Mouse (Mus musculus): Measurements from ENCODE around the gene Kcnd2. TPM values are rescaled to one million over a fixed set of nuclear protein-coding genes. Genes with fewer than 3 reads are reported as not detected.
A peak's percentile ranks its signal among the peaks of the same experiment; 100 is the strongest.

Gene Kcnd2
- polyA plus RNA-seq, 1 experiment from 2014 or later = 3.7 TPM

- Histone ChIP-seq H3K27ac (no peak overlapping the region), H3K36me3 (ENCODE audit: poor library complexity, severe bottlenecking) (no peaks in the 10 kb centered on the region), H3K4me2 (no peak overlapping the region), H3K27me3 (no peaks in the 10 kb centered on the region), H3K4me1 (0 out of 2 replicates have a peak, but pooled peaks cover 2% of the 10 kb centered on the region), H3K9ac (no peak overlapping the region), H3K9me3 (replicated peaks) (no peaks in the 10 kb centered on the region), H3K4me3 (no peak overlapping the region)
- peak; percentile 66 for ATAC-seq
- WGBS = 54% methylated on average over 1 of the region's 1 CpGs
These were observed 256.7 kb downstream of the Kcnd2 start for GRCm38 (mm10) chr6:21471891-21472544.

- Histone ChIP-seq H3K27me3 (no peaks in the 10 kb centered on the region), H3K9me3 (replicated peaks) (no peaks in the 10 kb centered on the region), H3K4me3 (no peak overlapping the region), H3K36me3 (ENCODE audit: poor library complexity, severe bottlenecking) (no peaks in the 10 kb centered on the region), H3K4me2 (no peak overlapping the region), H3K27ac (no peak overlapping the region), H3K4me1 (no peaks in the 10 kb centered on the region), H3K9ac (no peak overlapping the region)
- ATAC-seq = peak; percentile 55; the same call in 1 of the 2 replicates
- WGBS = 41% methylated on average over 2 of the region's 2 CpGs
These were observed 267.4 kb downstream of the Kcnd2 start for GRCm38 (mm10) chr6:21482714-21483113.

- no peaks in the 10 kb centered on the region for H3K36me3 ChIP-seq (ENCODE audit: poor library complexity, severe bottlenecking)
- H3K27ac ChIP-seq = no peak overlapping the region
- no peaks in the 10 kb centered on the region for H3K27me3 ChIP-seq
- H3K4me2 ChIP-seq = no peak overlapping the region
- H3K4me1 ChIP-seq = no peaks in the 10 kb centered on the region
- no peak overlapping the region for H3K4me3 ChIP-seq
- H3K9ac ChIP-seq = no peak overlapping the region
- no peaks in the 10 kb centered on the region for H3K9me3 ChIP-seq (replicated peaks)
- ATAC-seq = no peak
- WGBS = 82% methylated on average over 2 of the region's 2 CpGs
These were observed 273.2 kb downstream of the Kcnd2 start for GRCm38 (mm10) chr6:21488536-21488935.

GRCm38 (mm10) chr6:21502921-21503320 is 287.6 kb downstream of the Kcnd2 start:
- WGBS = 92% methylated on average over 1 of the region's 1 CpGs

GRCm38 (mm10) chr6:21510621-21511239 is 295.4 kb downstream of the Kcnd2 start:
- 78% methylated on average over 3 of the region's 3 CpGs for WGBS
- H3K4me1 ChIP-seq = 0 out of 2 replicates have a peak, but pooled peaks cover 7% of the 10 kb centered on the region
- ATAC-seq = no peak

More at GRCm38 (mm10) chr6:21502921-21503320, 287.6 kb downstream of the Kcnd2 start:
- no peak overlapping the region for H3K27ac ChIP-seq
- H3K36me3 ChIP-seq (ENCODE audit: poor library complexity, severe bottlenecking) = no peaks in the 10 kb centered on the region
- no peak overlapping the region for H3K4me2 ChIP-seq
- no peaks in the 10 kb centered on the region for H3K27me3 ChIP-seq
- H3K4me1 ChIP-seq = no peaks in the 10 kb centered on the region
- no peaks in the 10 kb centered on the region for H3K9me3 ChIP-seq (replicated peaks)
- H3K4me3 ChIP-seq = no peak overlapping the region
- no peak for ATAC-seq
- no peak overlapping the region for H3K9ac ChIP-seq

GRCm38 (mm10) chr6:21520351-21520750 is 305.0 kb downstream of the Kcnd2 start:
- WGBS = 87% methylated on average over 1 of the region's 1 CpGs
- Histone ChIP-seq H3K9me3 (replicated peaks) (no peaks in the 10 kb centered on the region), H3K9ac (no peak overlapping the region), H3K4me1 (no peaks in the 10 kb centered on the region), H3K36me3 (ENCODE audit: poor library complexity, severe bottlenecking) (no peaks in the 10 kb centered on the region), H3K4me3 (no peak overlapping the region), H3K4me2 (no peak overlapping the region), H3K27ac (no peak overlapping the region), H3K27me3 (no peaks in the 10 kb centered on the region)
- no peak for ATAC-seq

More at GRCm38 (mm10) chr6:21510621-21511239, 295.4 kb downstream of the Kcnd2 start:
- H3K4me3 ChIP-seq = no peak overlapping the region
- no peaks in the 10 kb centered on the region for H3K36me3 ChIP-seq (ENCODE audit: poor library complexity, severe bottlenecking)
- no peak overlapping the region for H3K9ac ChIP-seq
- H3K4me2 ChIP-seq = no peak overlapping the region
- no peaks in the 10 kb centered on the region for H3K9me3 ChIP-seq (replicated peaks)
- no peak overlapping the region for H3K27ac ChIP-seq
- no peaks in the 10 kb centered on the region for H3K27me3 ChIP-seq

GRCm38 (mm10) chr6:21527489-21528074 is 312.3 kb downstream of the Kcnd2 start:
- no peaks in the 10 kb centered on the region for H3K4me1 ChIP-seq
- no peaks in the 10 kb centered on the region for H3K27me3 ChIP-seq
- no peak for ATAC-seq
- no peaks in the 10 kb centered on the region for H3K9me3 ChIP-seq (replicated peaks)
- H3K27ac ChIP-seq = no peak overlapping the region
- no peak overlapping the region for H3K4me2 ChIP-seq
- WGBS = 93% methylated on average over 1 of the region's 1 CpGs
- H3K9ac ChIP-seq = no peak overlapping the region
- H3K36me3 ChIP-seq (ENCODE audit: poor library complexity, severe bottlenecking) = no peaks in the 10 kb centered on the region
- H3K4me3 ChIP-seq = no peak overlapping the region

- no peaks in the 10 kb centered on the region for H3K9me3 ChIP-seq (replicated peaks)
- H3K9ac ChIP-seq = no peak overlapping the region
- H3K36me3 ChIP-seq (ENCODE audit: poor library complexity, severe bottlenecking) = no peaks in the 10 kb centered on the region
- H3K27ac ChIP-seq = no peak overlapping the region
- H3K4me1 ChIP-seq = no peaks in the 10 kb centered on the region
- 78% methylated on average over 2 of the region's 2 CpGs for WGBS
- no peaks in the 10 kb centered on the region for H3K27me3 ChIP-seq
- no peak for ATAC-seq
- H3K4me2 ChIP-seq = no peak overlapping the region
- H3K4me3 ChIP-seq = no peak overlapping the region
These were observed 318.7 kb downstream of the Kcnd2 start for GRCm38 (mm10) chr6:21534009-21534408.

- no peaks in the 10 kb centered on the region for H3K4me1 ChIP-seq
- H3K9ac ChIP-seq = no peak overlapping the region
- ATAC-seq = peak; percentile 74
- no peak overlapping the region for H3K4me2 ChIP-seq
- no peaks in the 10 kb centered on the region for H3K36me3 ChIP-seq (ENCODE audit: poor library complexity, severe bottlenecking)
- no peaks in the 10 kb centered on the region for H3K9me3 ChIP-seq (replicated peaks)
- H3K27ac ChIP-seq = no peak overlapping the region
- no peaks in the 10 kb centered on the region for H3K27me3 ChIP-seq
- WGBS = 37% methylated on average over 1 of the region's 1 CpGs
- no peak overlapping the region for H3K4me3 ChIP-seq
These were observed 319.5 kb downstream of the Kcnd2 start for GRCm38 (mm10) chr6:21534820-21535219.

GRCm38 (mm10) chr6:21551501-21551900 is 336.2 kb downstream of the Kcnd2 start:
- Histone ChIP-seq H3K9me3 (replicated peaks) (no peaks in the 10 kb centered on the region), H3K4me1 (no peaks in the 10 kb centered on the region), H3K4me3 (no peak overlapping the region), H3K4me2 (no peak overlapping the region), H3K27me3 (no peaks in the 10 kb centered on the region), H3K9ac (no peak overlapping the region), H3K36me3 (ENCODE audit: poor library complexity, severe bottlenecking) (no peaks in the 10 kb centered on the region), H3K27ac (no peak overlapping the region)
- no peak for ATAC-seq
- 85% methylated on average over 9 of the region's 9 CpGs for WGBS

- H3K4me3 ChIP-seq = no peak overlapping the region
- H3K4me2 ChIP-seq = no peak overlapping the region
These were observed 355.7 kb downstream of the Kcnd2 start for GRCm38 (mm10) chr6:21570964-21571363.

GRCm38 (mm10) chr6:21590156-21590555 is 374.9 kb downstream of the Kcnd2 start:
- H3K9me3 ChIP-seq (replicated peaks) = no peaks in the 10 kb centered on the region
- no peaks in the 10 kb centered on the region for H3K36me3 ChIP-seq (ENCODE audit: poor library complexity, severe bottlenecking)
- no peak overlapping the region for H3K9ac ChIP-seq
- H3K4me2 ChIP-seq = no peak overlapping the region
- WGBS = 79% methylated on average over 3 of the region's 3 CpGs
- H3K27me3 ChIP-seq = no peaks in the 10 kb centered on the region
- H3K4me3 ChIP-seq = no peak overlapping the region
- ATAC-seq = no peak
- peaks cover 8% of the 10 kb centered on the region for H3K4me1 ChIP-seq
- H3K27ac ChIP-seq = no peak overlapping the region

More at GRCm38 (mm10) chr6:21570964-21571363, 355.7 kb downstream of the Kcnd2 start:
- no peak for ATAC-seq
- Histone ChIP-seq H3K9me3 (replicated peaks) (no peaks in the 10 kb centered on the region), H3K4me1 (no peaks in the 10 kb centered on the region), H3K36me3 (ENCODE audit: poor library complexity, severe bottlenecking) (no peaks in the 10 kb centered on the region), H3K27me3 (no peaks in the 10 kb centered on the region), H3K9ac (no peak overlapping the region), H3K27ac (no peak overlapping the region)
- WGBS = 55% methylated on average over 6 of the region's 6 CpGs

Data from forebrain, embryonic 13.5 days (tissue).